Mouse (Mus musculus) ES-Bruce4 (cell line): ENCODE data around the gene Ufsp2. TPM values are rescaled to one million over a fixed set of nuclear protein-coding genes. Genes with fewer than 3 reads are reported as not detected.

Experiments
- H3K27ac ChIP-seq: 2 replicates; pipeline ENCODE4 v1.5.1; 2012; ENCODE audit warnings: low read length, inconsistent platforms; ENCODE audit not compliant: insufficient read depth
- H3K27me3 ChIP-seq: 2 replicates; pipeline ENCODE4 v1.6.1; 2012; ENCODE audit warnings: mild to moderate bottlenecking, low read length, inconsistent platforms; ENCODE audit not compliant: control insufficient read depth, poor library complexity, insufficient read depth, severe bottlenecking
- H3K36me3 ChIP-seq: 2 replicates; pipeline ENCODE4 v1.6.1; 2012; ENCODE audit warnings: inconsistent platforms, mild to moderate bottlenecking, low read length, moderate library complexity; ENCODE audit not compliant: control insufficient read depth, poor library complexity, insufficient read depth, severe bottlenecking
- H3K4me1 ChIP-seq: one replicate; pipeline ENCODE4 v1.8.1; 2011; ENCODE audit warnings: low read length; ENCODE audit not compliant: control insufficient read depth, insufficient read depth
- H3K4me3 ChIP-seq: 2 replicates; pipeline ENCODE4 v1.5.1; 2011; ENCODE audit warnings: low read depth, mild to moderate bottlenecking, low read length
- H3K9ac ChIP-seq: 2 replicates; pipeline ENCODE4 v1.6.1; 2012; ENCODE audit warnings: low read depth, mild to moderate bottlenecking, inconsistent platforms; ENCODE audit not compliant: poor library complexity, severe bottlenecking
- H3K9me3 ChIP-seq: replicated peaks from 2 replicates; pipeline ENCODE4 v1.6.1; 2012; ENCODE audit warnings: mild to moderate bottlenecking, low read length, inconsistent platforms; ENCODE audit not compliant: control insufficient read depth, poor library complexity, insufficient read depth, severe bottlenecking
- CTCF ChIP-seq: IDR thresholded peaks from one replicate; pipeline ENCODE4 v1.8.1; 2011; ENCODE audit warnings: low read depth, low read length
- EP300 ChIP-seq: IDR thresholded peaks from 2 replicates; pipeline ENCODE4 v1.6.1; 2011; ENCODE audit warnings: low read depth, low read length; ENCODE audit not compliant: insufficient read depth
- POLR2A ChIP-seq: IDR thresholded peaks from one replicate; pipeline ENCODE4 v1.8.1; 2011; ENCODE audit warnings: low read length; ENCODE audit not compliant: insufficient read depth
- polyA plus RNA-seq: library from polyadenylated mRNA; stranded (reverse); fragments of >200 nt; gene quantifications from 2 replicates; pipeline ENCODE4 v1.2.4, GENCODE M21; 2011; ENCODE audit warnings: low read depth; ENCODE audit not compliant: missing spikeins, insufficient read depth, insufficient read length

The Ufsp2 gene
- polyA plus RNA-seq, 1 experiment = 62.4 TPM

DNA sequence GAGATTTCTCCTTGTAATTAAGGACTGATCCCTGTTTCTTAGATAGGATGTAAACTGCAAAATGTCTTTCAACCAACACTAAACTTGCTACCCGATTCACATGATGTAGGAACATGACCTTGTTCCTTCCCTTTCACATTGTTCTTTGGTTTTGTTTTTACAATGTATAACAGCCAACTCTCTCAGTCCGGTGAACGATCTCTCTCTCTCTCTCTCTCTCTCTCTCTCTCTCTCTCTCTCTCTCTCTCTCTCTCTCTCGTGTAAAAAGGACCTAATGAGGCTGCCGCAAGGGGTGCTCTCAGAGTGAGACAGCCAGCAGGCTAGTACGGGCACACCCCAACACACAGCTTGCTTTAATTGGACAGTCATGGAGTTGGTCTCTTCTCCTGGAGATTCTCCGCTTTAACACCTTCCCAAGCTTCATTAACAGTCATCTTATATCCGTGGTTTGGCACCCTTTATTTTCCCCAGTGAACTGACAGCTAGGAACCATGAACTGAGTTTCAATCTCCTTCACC lies 1.3 kb upstream of the Ufsp2 start:
- Histone ChIP-seq H3K27ac (no peak overlapping the region), H3K27me3 (no peaks in the 10 kb centered on the region), H3K4me1 (no peaks in the 10 kb centered on the region), H3K9me3 (peaks cover 30% of the 10 kb centered on the region), H3K4me3 (no peak overlapping the region), H3K9ac (0 out of 2 replicates have a peak overlapping the region, but pooled peaks have one; percentile 50), H3K36me3 (peaks cover 3% of the 10 kb centered on the region; the same call in 1 of the 2 replicates)
- TF ChIP-seq POLR2A (no peak), CTCF (no peak), EP300 (no peak)

DNA sequence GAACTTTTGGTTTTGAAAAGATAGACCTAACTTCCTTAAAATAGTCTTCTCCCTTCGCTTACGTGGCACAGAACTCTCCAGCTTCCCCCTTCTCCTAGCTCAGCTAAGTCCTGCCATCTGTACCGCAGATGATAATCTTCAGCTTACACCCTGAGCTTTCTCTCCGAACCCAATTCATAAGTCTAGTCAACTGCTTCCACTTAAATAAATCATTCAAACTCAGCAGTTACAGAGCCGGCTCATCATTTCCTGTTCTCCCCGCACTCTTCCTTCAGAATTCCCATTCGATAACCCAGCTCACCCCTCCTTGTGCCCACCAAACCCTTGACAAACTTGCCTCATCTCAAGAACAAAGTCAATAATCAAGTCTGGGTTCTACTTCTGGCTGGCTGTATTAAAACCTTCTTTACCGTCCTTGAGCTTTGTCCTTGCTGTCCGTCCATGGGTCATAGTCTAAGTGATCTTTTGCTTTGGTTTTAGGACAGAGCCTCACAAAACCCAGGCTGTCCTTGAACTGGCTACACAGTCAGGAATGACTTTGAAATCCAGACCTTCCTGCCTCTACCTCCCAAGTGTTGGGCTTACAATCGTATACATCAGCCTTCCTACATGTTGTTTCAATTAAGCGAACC lies 625 bp downstream of the Ufsp2 start:
- Histone ChIP-seq H3K9ac (peak overlapping the region; percentile 10), H3K27ac (no peak overlapping the region), H3K27me3 (no peaks in the 10 kb centered on the region), H3K4me3 (peak overlapping the region; percentile 86), H3K4me1 (no peaks in the 10 kb centered on the region), H3K36me3 (peaks cover 6% of the 10 kb centered on the region), H3K9me3 (peaks cover 30% of the 10 kb centered on the region)
- TF ChIP-seq POLR2A (no peak), CTCF (no peak), EP300 (no peak)

DNA sequence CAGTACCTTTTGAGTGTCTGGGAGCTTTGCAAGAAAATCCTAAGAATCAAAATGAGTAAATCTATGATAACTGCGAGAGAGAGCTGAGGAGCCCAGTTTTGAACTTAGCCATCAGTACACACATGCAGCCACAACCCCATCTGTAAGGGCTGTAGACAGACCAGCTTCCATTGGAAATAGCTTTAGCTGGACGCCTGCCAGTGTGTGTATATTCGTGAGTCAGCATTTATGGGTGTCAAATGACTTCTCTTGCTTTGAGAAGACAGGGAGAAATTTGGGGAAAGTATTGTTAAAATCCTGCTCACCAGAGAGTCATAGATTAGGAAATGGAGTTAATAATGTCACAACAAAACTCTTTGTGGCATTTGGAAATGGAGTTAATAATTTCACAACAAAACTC lies 11.3 kb downstream of the Ufsp2 start:
- Histone ChIP-seq H3K4me1 (no peaks in the 10 kb centered on the region), H3K9me3 (no peaks in the 10 kb centered on the region), H3K27ac (no peak overlapping the region), H3K9ac (no peak overlapping the region), H3K4me3 (no peak overlapping the region), H3K27me3 (no peaks in the 10 kb centered on the region), H3K36me3 (peaks cover 21% of the 10 kb centered on the region)
- TF ChIP-seq CTCF = no peak
- no peak for TF ChIP-seq EP300
- no peak for TF ChIP-seq POLR2A

DNA sequence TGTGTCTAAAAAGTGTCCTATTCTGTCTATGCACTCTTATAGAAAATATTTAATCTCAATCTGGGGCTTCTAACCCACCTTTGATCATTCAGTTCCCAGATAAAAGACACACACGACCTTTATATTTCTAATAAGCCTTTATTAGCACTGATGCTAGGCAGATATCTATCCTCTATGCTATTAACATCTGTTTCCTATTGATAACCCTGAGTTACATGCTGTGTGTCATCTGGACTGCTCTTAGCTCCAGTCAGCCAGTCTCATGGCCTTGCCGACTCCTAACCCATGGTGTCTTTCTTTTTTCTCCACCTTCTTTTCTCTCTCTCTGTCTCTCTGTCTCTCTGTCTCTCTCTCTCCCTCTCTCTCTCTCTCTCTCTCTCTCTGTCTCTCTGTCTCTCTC lies 12.9 kb downstream of the Ufsp2 start:
- Histone ChIP-seq H3K27me3 (no peaks in the 10 kb centered on the region), H3K36me3 (peaks cover 14% of the 10 kb centered on the region), H3K27ac (no peak overlapping the region), H3K9ac (no peak overlapping the region), H3K9me3 (no peaks in the 10 kb centered on the region), H3K4me1 (no peaks in the 10 kb centered on the region), H3K4me3 (no peak overlapping the region)
- TF ChIP-seq CTCF (no peak), POLR2A (no peak), EP300 (no peak)

DNA sequence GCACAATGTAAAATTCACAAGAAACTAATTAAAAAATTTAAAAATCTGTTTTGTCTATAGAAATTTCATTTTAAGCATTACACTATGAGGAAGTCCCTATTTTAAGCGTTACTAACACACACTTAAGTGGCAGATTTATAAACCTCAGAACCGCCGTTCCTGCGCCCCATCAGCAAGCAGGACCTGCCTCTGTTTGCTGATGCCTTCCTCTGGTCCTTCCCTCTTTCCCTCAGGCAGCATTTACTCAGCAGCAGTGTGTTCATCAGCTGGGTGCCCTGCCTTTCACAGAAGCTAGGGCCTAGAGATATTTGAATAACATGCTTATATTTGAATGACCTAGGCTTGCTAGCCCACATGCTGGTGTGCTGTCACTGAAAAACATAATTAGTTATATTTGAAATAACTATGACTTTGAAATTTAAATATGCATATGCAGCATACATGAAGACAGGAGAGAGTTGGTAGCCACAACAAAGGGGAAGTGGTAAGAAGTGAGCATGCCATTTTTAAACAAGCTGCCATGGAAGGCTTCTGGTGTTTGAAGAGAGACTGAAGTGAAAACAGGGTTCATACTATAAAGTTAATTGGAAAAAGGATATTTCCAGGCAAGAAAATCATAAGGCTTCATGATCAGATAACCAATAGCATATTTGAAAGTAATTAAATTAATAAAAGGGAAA lies 15.4 kb downstream of the Ufsp2 start:
- Histone ChIP-seq H3K9me3 (no peaks in the 10 kb centered on the region), H3K27me3 (no peaks in the 10 kb centered on the region), H3K36me3 (peaks cover 10% of the 10 kb centered on the region), H3K4me3 (no peak overlapping the region), H3K4me1 (no peaks in the 10 kb centered on the region), H3K9ac (no peak overlapping the region), H3K27ac (no peak overlapping the region)
- TF ChIP-seq EP300 = no peak
- no peak for TF ChIP-seq POLR2A
- TF ChIP-seq CTCF = no peak

DNA sequence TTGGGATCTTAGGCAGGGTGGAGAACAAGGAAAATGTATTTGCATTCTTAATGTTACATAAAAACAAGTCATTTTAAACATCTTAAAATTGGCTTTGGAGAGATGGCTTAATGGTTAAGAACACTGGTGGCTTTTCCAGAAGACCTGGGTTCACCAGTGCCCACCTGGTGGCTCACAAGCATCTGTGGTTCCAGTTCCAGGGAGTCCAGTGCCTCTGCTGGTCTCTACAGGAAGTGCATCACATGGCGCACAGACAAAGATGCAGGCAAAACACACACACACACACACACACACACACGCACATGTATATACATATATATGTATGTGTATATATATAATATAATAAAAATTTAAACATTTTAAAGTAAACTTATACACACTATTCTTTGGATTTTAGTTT lies 18.8 kb downstream of the Ufsp2 start:
- Histone ChIP-seq H3K36me3 (peaks cover 7% of the 10 kb centered on the region), H3K27ac (no peak overlapping the region)

More for the DNA sequence above, 18.8 kb downstream of the Ufsp2 start:
- Histone ChIP-seq H3K4me3 (no peak overlapping the region), H3K27me3 (no peaks in the 10 kb centered on the region), H3K4me1 (no peaks in the 10 kb centered on the region), H3K9me3 (no peaks in the 10 kb centered on the region), H3K9ac (no peak overlapping the region)
- TF ChIP-seq CTCF (peak; percentile 51), POLR2A (no peak)
